Mouse (Mus musculus) testis, postnatal 10 days (tissue): ENCODE results near the gene Sass6.

Experiments used
- DNase-seq: peaks from one replicate; pipeline ENCODE4 v3.0.0; 2021; ENCODE audit warnings: low spot score

Sass6 gene

GRCm38 (mm10) chr3:116594728-116595602 lies at the start of gene Sass6:
Gene Sass6, plus strand, starts transcription at chr3:116594982.
- DNase-seq = peak; percentile 98

- no peak for DNase-seq
These were observed 47.4 kb upstream of the Sass6 start for GRCm38 (mm10) chr3:116547430-116547829.

- DNase-seq = no peak
These were observed 43.4 kb upstream of the Sass6 start for GRCm38 (mm10) chr3:116551362-116551761.

GRCm38 (mm10) chr3:116561315-116561714 lies 33.5 kb upstream of the Sass6 start:
- peak; percentile 52 for DNase-seq

- DNase-seq = no peak
These were observed 32.2 kb upstream of the Sass6 start, which contains the start of gene Lrrc39 for GRCm38 (mm10) chr3:116562408-116563094. Gene Lrrc39, plus strand, starts transcription at chr3:116562973.

- no peak for DNase-seq
These were observed 31.7 kb upstream of the Sass6 start for GRCm38 (mm10) chr3:116563095-116563492.

- no peak for DNase-seq
These were observed 24.2 kb upstream of the Sass6 start for GRCm38 (mm10) chr3:116570628-116571027.

GRCm38 (mm10) chr3:116577286-116577685 lies 17.5 kb upstream of the Sass6 start:
- no peak for DNase-seq

- no peak for DNase-seq
These were observed 12.6 kb upstream of the Sass6 start for GRCm38 (mm10) chr3:116582201-116582600.

- no peak for DNase-seq
These were observed 580 bp upstream of the Sass6 start for GRCm38 (mm10) chr3:116594076-116594727.

GRCm38 (mm10) chr3:116595603-116595991 lies 815 bp downstream of the Sass6 start:
- DNase-seq = no peak

- DNase-seq = no peak
These were observed 4.9 kb downstream of the Sass6 start for GRCm38 (mm10) chr3:116599705-116600104.

- DNase-seq = no peak
These were observed 6.2 kb downstream of the Sass6 start for GRCm38 (mm10) chr3:116601005-116601404.

GRCm38 (mm10) chr3:116601781-116602180 lies 7.0 kb downstream of the Sass6 start:
- no peak for DNase-seq

GRCm38 (mm10) chr3:116604570-116604969 lies 9.8 kb downstream of the Sass6 start:
- DNase-seq = no peak

GRCm38 (mm10) chr3:116614295-116614892 lies 19.6 kb downstream of the Sass6 start, which contains the start of gene Trmt13:
Gene Trmt13, minus strand, starts transcription at chr3:116614587.
- DNase-seq = no peak

- no peak for DNase-seq
These were observed 20.7 kb downstream of the Sass6 start for GRCm38 (mm10) chr3:116615318-116616068.

- DNase-seq = no peak
These were observed 24.1 kb downstream of the Sass6 start for GRCm38 (mm10) chr3:116618855-116619254.

GRCm38 (mm10) chr3:116620636-116621370 lies 26.0 kb downstream of the Sass6 start:
- DNase-seq = no peak

GRCm38 (mm10) chr3:116622641-116623040 lies 27.9 kb downstream of the Sass6 start:
- DNase-seq = no peak

- DNase-seq = no peak
These were observed 36.7 kb downstream of the Sass6 start for GRCm38 (mm10) chr3:116631459-116631858.
